Mouse (Mus musculus): ENCODE data around the gene Cdk14. TPM values are rescaled to one million over a fixed set of nuclear protein-coding genes. Genes with fewer than 3 reads are reported as not detected.

Cdk14 gene
- 1 to 10 TPM; 1.1 to 1.3 TPM for total RNA-seq (2023)

DNA sequence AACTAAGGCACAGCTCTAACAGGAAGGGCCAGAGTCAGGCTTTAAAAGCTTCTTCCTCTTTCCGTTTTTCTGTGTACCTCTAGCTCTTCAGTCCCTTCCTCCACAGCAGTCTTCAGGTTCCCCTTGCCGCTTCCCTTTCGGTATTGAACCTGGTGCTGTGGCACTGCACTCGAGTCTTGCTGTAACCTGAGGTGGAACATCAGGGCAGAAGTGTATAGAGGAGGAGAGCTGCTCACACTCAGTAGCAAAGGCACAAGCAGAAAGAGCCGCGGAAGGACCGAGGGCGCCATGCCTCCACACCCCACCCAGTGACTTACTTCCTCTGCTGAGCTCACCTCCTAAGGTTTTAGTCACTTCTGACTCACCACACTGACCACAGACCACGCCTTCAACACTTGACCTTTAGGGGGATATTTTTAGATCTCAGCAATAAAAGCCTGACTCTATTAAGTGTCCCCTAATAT is at the start of gene Cdk14:
TSS of gene Cdk14 (minus strand) at position 321 of the 464 bp plus-strand sequence.

GRCm38 (mm10) chr5:4757902-4758301 is 662.2 kb downstream of the Cdk14 start, which contains the start of gene Fzd1:
Fzd1 (minus strand) TSS chr5:4758035.

Other genes with a start within 250 kb of the Cdk14 start
- not detected for gene 1700015F17Rik, start 58.8 kb upstream of the Cdk14 start, total RNA-seq (2023)
- 1 to 10 TPM in 1 of 2 experiments, under 1 TPM in 1; 0.62 to 1.2 TPM for gene Cldn12, start 94.6 kb upstream of the Cdk14 start, total RNA-seq (2023)
- 10 to 100 TPM; 18.4 to 19.5 TPM for gene Gtpbp10, start 139.2 kb upstream of the Cdk14 start, total RNA-seq (2023)
- not detected for gene Gm8773, start 153.5 kb upstream of the Cdk14 start, total RNA-seq (2023)
- not detected for gene Cfap69, start 243.9 kb upstream of the Cdk14 start, total RNA-seq (2023)